Mouse (Mus musculus) heart, embryonic 14.5 days (tissue): ENCODE results near the gene Gfra4. TPM values are rescaled to one million over a fixed set of nuclear protein-coding genes. Genes with fewer than 3 reads are reported as not detected.

Source experiments
- ATAC-seq: fragments of 200-750 bp; cut with Nextera tagmentation; 2 replicates; pipeline ENCODE4 v1.8.0; 2017; ENCODE audit warnings: low read depth, moderate TSS enrichment; ENCODE audit not compliant: insufficient number of reproducible peaks, insufficient read depth, low FRiP score
- H3K27ac ChIP-seq, 2 experiments: fragments of 200-500 bp in 1 of 2; fragments of 300-500 bp in 1 of 2; sonication (generic) in 1 of 2; replicated peaks in 1 of 2; 2 replicates each; pipeline ENCODE4 v1.5.1; 2012 to 2014; ENCODE audit warnings: low read depth in 2 of 2, low read length in 2 of 2, control low read depth in 1 of 2, mild to moderate bottlenecking in 1 of 2, mixed read lengths in 1 of 2; ENCODE audit not compliant: control insufficient read depth in 1 of 2, insufficient read depth in 1 of 2
- H3K27me3 ChIP-seq: fragments of 300-500 bp; sonication (generic); 2 replicates; pipeline ENCODE4 v1.6.1; 2014; ENCODE audit warnings: mild to moderate bottlenecking, low read length, control low read depth; ENCODE audit not compliant: control insufficient read depth, insufficient read depth
- H3K36me3 ChIP-seq: fragments of 300-500 bp; sonication (generic); 2 replicates; pipeline ENCODE4 v1.6.1; 2014; ENCODE audit warnings: mild to moderate bottlenecking, control low read depth, low read length, mixed read lengths; ENCODE audit not compliant: control insufficient read depth, insufficient read depth
- H3K4me1 ChIP-seq, 2 experiments: fragments of 200-500 bp in 1 of 2; fragments of 300-500 bp in 1 of 2; sonication (generic) in 1 of 2; 2 replicates each; pipeline ENCODE4 v1.6.1; 2012 to 2014; ENCODE audit warnings: low read length in 2 of 2, control low read depth in 1 of 2, mixed read lengths in 1 of 2; ENCODE audit not compliant: control insufficient read depth in 2 of 2, insufficient read depth in 2 of 2
- H3K4me2 ChIP-seq: fragments of 300-500 bp; sonication (generic); 2 replicates; pipeline ENCODE4 v1.6.1; 2014; ENCODE audit warnings: mild to moderate bottlenecking, low read length
- H3K4me3 ChIP-seq, 2 experiments: fragments of 200-500 bp in 1 of 2; fragments of 300-500 bp in 1 of 2; sonication (generic) in 1 of 2; 2 replicates each; pipeline ENCODE4 v1.5.1; 2012 to 2014; ENCODE audit warnings: low read length in 2 of 2, mild to moderate bottlenecking in 2 of 2, control low read depth in 1 of 2, low read depth in 1 of 2, moderate library complexity in 1 of 2; ENCODE audit not compliant: control insufficient read depth in 1 of 2, insufficient read depth in 1 of 2
- H3K9ac ChIP-seq: fragments of 300-500 bp; sonication (generic); 2 replicates; pipeline ENCODE4 v1.6.1; 2014; ENCODE audit warnings: mild to moderate bottlenecking, low read length
- H3K9me3 ChIP-seq: fragments of 300-500 bp; sonication (generic); 2 replicates; pipeline ENCODE4 v1.6.1; 2016; ENCODE audit warnings: low read length, control low read depth; ENCODE audit not compliant: control insufficient read depth
- WGBS: fragments of 180-500 bp; shearing (Covaris S2); extraction: QIAGEN DNeasy Blood & Tissue Kit; methylation state at CpG from one replicate; pipeline ENCODE4 v1.1.7; 2014; 5-methylcytosine and 5-hydroxymethylcytosine counted together
- polyA plus RNA-seq: library from polyadenylated mRNA; unstranded; fragments of >200 nt; fragmentation: Nextera tagmentation; extraction: Ambion mirVana; gene quantifications from 2 replicates; pipeline ENCODE4 v1.2.1, GENCODE M21; 2014

Gene Gfra4
- 2.7 and 3.2 TPM in 2 replicates for polyA plus RNA-seq

DNA sequence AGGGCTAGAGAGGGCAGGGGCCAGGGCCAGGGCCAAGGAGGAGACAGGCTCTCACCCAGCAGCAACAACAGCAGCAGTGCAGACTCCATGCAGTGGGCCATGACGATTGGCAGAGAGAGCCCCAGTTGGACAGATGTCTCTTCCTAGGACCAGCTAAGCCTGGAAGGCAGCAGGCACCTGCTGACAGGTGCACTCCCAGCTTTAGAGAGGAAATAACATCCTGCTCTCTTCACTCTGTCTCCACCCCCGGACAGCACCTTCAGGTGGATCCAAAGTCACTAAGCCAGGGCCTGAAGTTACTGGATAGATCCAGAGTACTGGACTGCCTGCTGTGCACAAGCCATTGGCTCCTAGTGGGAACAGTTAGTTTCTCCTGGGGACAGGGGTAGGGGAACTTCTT is at the start of gene Gfra4:
TSS of gene Gfra4 (minus strand) at position 101 of the 400 bp plus-strand sequence.
- no peak for ATAC-seq
- no peak within 1 kb of the TSS for H3K9ac ChIP-seq
- no peak within 1 kb of the TSS for H3K27ac ChIP-seq
- no peaks in the 10 kb centered on the region for H3K9me3 ChIP-seq
- H3K27me3 ChIP-seq: peaks cover 49% of the 10 kb centered on the region
- no peaks in the 10 kb centered on the region for H3K36me3 ChIP-seq
- H3K4me3 ChIP-seq: no peak within 1 kb of the TSS
- 51% methylated on average over 2 of the region's 2 CpGs for WGBS
- H3K4me2 ChIP-seq: no peak within 1 kb of the TSS
- peaks cover 6 to 18% of the 10 kb centered on the region in 2 experiments for H3K4me1 ChIP-seq

DNA sequence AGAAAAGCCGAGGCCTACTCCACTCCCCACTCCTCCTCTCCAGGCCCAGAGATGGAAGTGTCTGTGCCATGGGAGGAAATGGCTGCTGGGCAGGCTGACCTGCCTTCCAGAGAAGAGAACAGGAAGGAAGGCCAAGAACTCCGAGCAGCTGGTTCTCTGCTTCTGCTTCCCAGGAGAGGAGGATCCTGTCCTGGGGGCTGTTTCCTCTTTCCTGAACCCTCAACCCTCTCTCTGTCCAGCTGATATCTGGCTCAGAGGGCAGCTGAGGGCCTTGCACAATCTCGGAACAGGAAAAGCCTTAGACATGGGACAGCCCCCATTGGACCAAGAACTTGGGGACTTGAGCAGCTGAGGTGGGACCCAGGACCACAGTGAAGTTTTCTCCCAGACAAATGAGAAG is 48.0 kb upstream of the Gfra4 start:
- H3K27me3 ChIP-seq: no peaks in the 10 kb centered on the region
- H3K36me3 ChIP-seq: no peaks in the 10 kb centered on the region
- H3K4me2 ChIP-seq: no peak overlapping the region
- H3K27ac ChIP-seq: no peak overlapping the region
- H3K4me1 ChIP-seq: peaks cover 0 to 2% of the 10 kb centered on the region in 2 experiments; a peak in 1 of 4 replicates
- H3K9ac ChIP-seq: no peak overlapping the region
- no peaks in the 10 kb centered on the region for H3K9me3 ChIP-seq
- whole genome bisulfite sequencing: 55% methylated on average over 3 of the region's 3 CpGs
- ATAC-seq: no peak
- no peak overlapping the region for H3K4me3 ChIP-seq

GRCm38 (mm10) chr2:131089634-131090033 is 46.7 kb upstream of the Gfra4 start:
- Histone ChIP-seq H3K9me3 (no peaks in the 10 kb centered on the region), H3K27ac (no peak overlapping the region), H3K27me3 (no peaks in the 10 kb centered on the region), H3K4me1 (peaks cover 0 to 2% of the 10 kb centered on the region in 2 experiments; a peak in 1 of 4 replicates), H3K4me2 (no peak overlapping the region), H3K36me3 (no peaks in the 10 kb centered on the region), H3K4me3 (no peak overlapping the region), H3K9ac (no peak overlapping the region)
- WGBS: 81% methylated on average over 1 of the region's 1 CpGs
- ATAC-seq: no peak

DNA sequence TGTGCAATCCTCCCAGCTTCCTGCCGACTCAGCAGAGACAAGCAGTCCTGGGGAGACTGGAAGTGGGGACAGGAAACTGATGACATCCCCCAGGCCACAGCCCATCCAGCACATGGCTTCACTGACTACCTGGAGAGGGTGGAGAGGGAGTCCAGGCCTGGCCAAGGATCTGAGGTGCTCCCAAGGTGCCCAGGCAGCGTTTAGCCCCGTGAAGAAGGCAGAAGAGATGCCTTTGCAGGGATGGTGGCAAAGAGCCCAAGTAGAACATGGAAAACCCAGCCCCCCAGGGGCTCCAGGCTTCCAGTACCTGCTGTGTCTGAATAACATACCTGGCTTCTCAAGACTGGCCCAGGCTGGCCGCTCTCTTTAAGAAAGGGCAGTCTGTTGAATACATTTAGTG is 45.7 kb upstream of the Gfra4 start:
- no peak overlapping the region for H3K4me3 ChIP-seq
- no peak overlapping the region for H3K4me2 ChIP-seq
- peaks cover 0 to 2% of the 10 kb centered on the region in 2 experiments; a peak in 1 of 4 replicates for H3K4me1 ChIP-seq
- WGBS: 71% methylated on average over 4 of the region's 4 CpGs
- H3K27me3 ChIP-seq: no peaks in the 10 kb centered on the region
- no peak for ATAC-seq
- H3K36me3 ChIP-seq: no peaks in the 10 kb centered on the region
- H3K9me3 ChIP-seq: no peaks in the 10 kb centered on the region
- no peak overlapping the region for H3K9ac ChIP-seq
- no peak overlapping the region for H3K27ac ChIP-seq

- Histone ChIP-seq H3K4me1 (peaks cover 0 to 2% of the 10 kb centered on the region in 2 experiments; a peak in 1 of 4 replicates), H3K27me3 (no peaks in the 10 kb centered on the region), H3K4me3 (no peak within 1 kb of the TSS), H3K36me3 (no peaks in the 10 kb centered on the region), H3K4me2 (no peak within 1 kb of the TSS), H3K27ac (no peak within 1 kb of the TSS), H3K9ac (no peak within 1 kb of the TSS), H3K9me3 (no peaks in the 10 kb centered on the region)
- WGBS: 81% methylated on average over 11 of the region's 11 CpGs
- ATAC-seq: no peak
These were observed 43.9 kb upstream of the Gfra4 start, which contains the start of gene Siglec1 for GRCm38 (mm10) chr2:131086667-131087390. Siglec1 (minus strand) TSS chr2:131086765.

DNA sequence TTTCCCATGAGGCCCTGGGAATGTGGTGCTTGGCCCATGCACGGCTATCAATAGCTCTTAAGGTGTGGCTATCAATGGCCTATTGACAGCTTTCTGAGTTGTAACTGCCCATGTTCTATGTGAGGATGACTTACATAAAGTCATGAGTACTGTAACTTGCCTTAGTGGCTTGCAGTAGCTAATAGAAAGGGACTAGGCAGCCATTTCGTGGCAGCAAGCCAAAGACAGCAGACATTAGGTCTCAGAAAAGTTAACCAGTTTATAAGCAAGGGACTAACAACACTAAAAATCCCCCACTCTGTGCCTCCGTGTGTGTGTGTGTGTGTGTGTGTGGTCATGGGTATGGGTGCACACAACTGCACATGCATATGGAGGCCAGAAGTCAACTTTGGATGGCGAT is 41.3 kb upstream of the Gfra4 start:
- no peaks in the 10 kb centered on the region; a peak in 1 of 4 replicates for H3K4me1 ChIP-seq
- H3K4me3 ChIP-seq: no peak overlapping the region
- H3K9me3 ChIP-seq: no peaks in the 10 kb centered on the region
- no peak overlapping the region for H3K9ac ChIP-seq
- H3K27me3 ChIP-seq: no peaks in the 10 kb centered on the region
- H3K4me2 ChIP-seq: no peak overlapping the region
- WGBS: 76% methylated on average over 4 of the region's 4 CpGs
- ATAC-seq: no peak
- H3K36me3 ChIP-seq: no peaks in the 10 kb centered on the region
- H3K27ac ChIP-seq: no peak overlapping the region

GRCm38 (mm10) chr2:131080507-131080906 is 37.6 kb upstream of the Gfra4 start:
- no peaks in the 10 kb centered on the region for H3K27me3 ChIP-seq
- H3K4me3 ChIP-seq: no peak overlapping the region
- H3K4me2 ChIP-seq: no peak overlapping the region
- H3K36me3 ChIP-seq: no peaks in the 10 kb centered on the region
- WGBS: 50% methylated on average over 5 of the region's 5 CpGs
- H3K9me3 ChIP-seq: no peaks in the 10 kb centered on the region
- H3K4me1 ChIP-seq: no peaks in the 10 kb centered on the region
- H3K9ac ChIP-seq: no peak overlapping the region
- no peak overlapping the region for H3K27ac ChIP-seq
- ATAC-seq: no peak

GRCm38 (mm10) chr2:131072536-131072935 is 29.6 kb upstream of the Gfra4 start:
- H3K27me3 ChIP-seq: no peaks in the 10 kb centered on the region
- 82% methylated on average over 10 of the region's 10 CpGs for WGBS
- ATAC-seq: no peak
- H3K9me3 ChIP-seq: no peaks in the 10 kb centered on the region
- H3K4me2 ChIP-seq: no peak overlapping the region
- no peak overlapping the region for H3K9ac ChIP-seq
- H3K4me1 ChIP-seq: no peaks in the 10 kb centered on the region
- no peak overlapping the region for H3K27ac ChIP-seq
- H3K36me3 ChIP-seq: no peaks in the 10 kb centered on the region
- no peak overlapping the region for H3K4me3 ChIP-seq
